Mouse (Mus musculus): ENCODE results near the gene Tmsb4x. TPM values are rescaled to one million over a fixed set of nuclear protein-coding genes. Genes with fewer than 3 reads are reported as not detected.

Gene Tmsb4x
- polyA plus RNA-seq (2012; rRNA removed) = 659 and 732 TPM in 2 replicates

GRCm38 (mm10) chrX:167208978-167209754 is at the start of gene Tmsb4x:
Gene Tmsb4x (minus strand): TSS chrX:167209315.

Other genes starting within 250 kb of the Tmsb4x start
- 0.63 and 0.69 TPM in 2 replicates for gene Tlr8, start 55.0 kb upstream of the Tmsb4x start, polyA plus RNA-seq (2012; rRNA removed)
- gene Tlr7, start 121.2 kb upstream of the Tmsb4x start, polyA plus RNA-seq (2012; rRNA removed) = 0.50 and 0.60 TPM in 2 replicates
- 5.9 and 7.1 TPM in 2 replicates for gene Prps2, start 173.4 kb upstream of the Tmsb4x start, polyA plus RNA-seq (2012; rRNA removed)